Mouse (Mus musculus): ENCODE results near the gene Eif2s3y. TPM values are rescaled to one million over a fixed set of nuclear protein-coding genes. Genes with fewer than 3 reads are reported as not detected.

Eif2s3y gene
- polyA plus RNA-seq (2012; rRNA removed): 29.0 and 41.1 TPM in 2 replicates

- DNase-seq (ENCODE audit: low spot score): no peak
Observed at GRCm38 (mm10) chrY:1009882-1010751, at the start of gene Eif2s3y. Gene Eif2s3y, plus strand, starts transcription at chrY:1010543.

Other genes with a start within 250 kb of the Eif2s3y start
- gene Zfy1, start 213.1 kb upstream of the Eif2s3y start, polyA plus RNA-seq (2012; rRNA removed): not detected in 2 replicates
- 0.03 TPM in 1 of 2 replicates, not detected in the other for gene Uba1y, start 191.9 kb upstream of the Eif2s3y start, polyA plus RNA-seq (2012; rRNA removed)
- 6.9 and 9.3 TPM in 2 replicates for gene Kdm5d, start 112.8 kb upstream of the Eif2s3y start, polyA plus RNA-seq (2012; rRNA removed)
- 4.4 and 5.7 TPM in 2 replicates for gene Uty, start 235.2 kb downstream of the Eif2s3y start, polyA plus RNA-seq (2012; rRNA removed)

All from urinary bladder, adult 2 months (tissue).